Mouse (Mus musculus): ENCODE data around the gene Tmem132a.

The Tmem132a gene

DNA sequence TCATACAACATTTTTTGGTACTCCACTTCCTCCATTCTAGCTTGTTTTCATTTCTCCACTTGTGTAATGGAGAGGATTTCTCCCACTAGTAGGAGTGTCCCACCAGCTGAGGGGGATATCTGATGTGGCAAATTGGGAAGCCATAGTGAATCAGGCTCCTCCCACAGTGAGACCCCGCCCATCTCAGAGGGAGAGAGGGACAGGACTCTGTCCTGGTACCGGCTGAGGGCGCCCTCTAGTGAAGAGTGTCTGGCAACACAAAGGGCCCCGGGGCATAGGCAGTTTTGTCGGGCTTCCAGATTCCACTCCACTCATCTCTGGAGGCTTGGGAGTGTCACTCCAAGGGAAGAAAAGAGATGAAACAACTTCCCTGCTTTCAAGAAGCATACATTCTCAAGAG is 38.3 kb downstream of the Tmem132a start:
- peak in 1 of 2 experiments; percentile 52 for DNase-seq (ENCODE audit: low spot score in 2 of 2)

DNA sequence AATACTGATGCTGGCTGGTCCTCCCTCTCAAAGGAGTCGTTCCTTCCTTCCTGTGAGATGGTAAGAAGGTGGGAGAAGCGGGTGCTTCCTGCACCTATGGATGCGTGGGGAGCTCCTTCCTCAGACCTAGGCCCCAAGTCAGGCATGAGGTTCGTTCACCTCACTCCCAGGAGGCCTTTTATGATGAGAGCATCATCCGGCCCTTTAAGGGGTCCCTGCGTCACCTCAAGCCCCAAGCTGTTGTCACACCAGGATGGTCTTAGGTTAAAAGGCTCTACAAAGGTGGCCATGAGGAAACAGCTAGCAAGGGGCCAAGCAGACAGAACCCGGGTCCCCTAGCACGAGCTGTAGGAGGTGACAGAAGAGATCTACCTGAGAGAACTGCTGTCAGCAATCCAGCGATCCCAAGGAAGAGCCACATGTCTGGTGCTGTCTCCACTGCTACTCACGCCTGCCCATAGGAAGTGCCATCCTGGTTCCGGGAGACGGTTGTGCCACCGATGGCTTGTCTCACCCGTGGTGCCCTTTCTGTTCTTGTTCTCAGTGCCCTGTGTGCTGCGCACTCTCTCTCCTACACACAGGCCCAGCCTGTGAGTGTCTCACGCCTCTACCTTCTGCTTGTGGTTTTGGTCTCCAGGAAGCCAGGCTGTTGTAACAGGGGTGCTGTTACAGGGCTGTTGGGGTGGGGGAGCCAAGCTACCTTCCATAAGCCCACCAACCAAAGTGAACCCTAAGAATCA is 40.1 kb downstream of the Tmem132a start, which contains the start of gene Cd6:
Cd6 (minus strand) TSS at position 623 of the 740 bp plus-strand sequence.
- DNase-seq (ENCODE audit: low spot score in 2 of 2): no peak

DNA sequence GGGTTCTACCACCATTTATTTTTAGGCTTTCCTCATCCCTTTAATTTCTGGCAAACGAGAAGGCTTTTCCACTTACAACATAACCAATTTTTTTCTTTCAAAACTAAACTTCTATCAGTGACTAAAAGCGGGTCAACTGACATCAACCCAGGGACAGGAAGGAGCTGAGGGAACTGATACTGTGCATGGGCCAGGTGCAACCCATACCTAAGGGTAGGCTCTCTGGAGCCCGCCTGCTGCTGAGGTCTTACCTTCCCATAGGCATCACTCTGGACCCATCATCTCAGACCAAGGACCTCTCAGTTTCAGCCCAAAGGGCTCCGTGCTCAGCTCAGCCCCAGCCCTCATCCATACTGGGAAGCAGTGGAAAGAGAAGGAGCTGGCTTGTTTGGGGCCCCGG is 41.4 kb downstream of the Tmem132a start:
- no peak for DNase-seq (ENCODE audit: low spot score in 2 of 2)

DNA sequence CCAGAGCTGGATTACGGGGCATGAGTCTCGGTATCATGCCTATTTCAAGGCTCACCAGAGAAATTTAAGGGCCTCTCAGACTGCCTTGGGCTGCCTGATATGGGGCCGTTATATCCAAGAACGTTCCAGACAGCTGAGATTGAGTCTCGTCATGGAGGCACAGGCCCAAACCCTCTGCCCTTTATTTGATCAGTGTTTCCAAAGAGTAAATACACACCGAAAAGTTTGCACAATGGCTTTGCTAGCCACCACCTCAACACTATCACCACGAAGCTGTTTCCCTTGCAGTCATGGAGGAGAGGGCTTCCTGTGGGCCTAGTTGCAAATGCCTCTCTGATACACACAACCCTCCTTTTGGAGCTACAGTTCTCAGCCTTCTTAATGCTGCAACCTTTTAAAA is 45.7 kb downstream of the Tmem132a start:
- DNase-seq (ENCODE audit: low spot score in 2 of 2): no peak

DNA sequence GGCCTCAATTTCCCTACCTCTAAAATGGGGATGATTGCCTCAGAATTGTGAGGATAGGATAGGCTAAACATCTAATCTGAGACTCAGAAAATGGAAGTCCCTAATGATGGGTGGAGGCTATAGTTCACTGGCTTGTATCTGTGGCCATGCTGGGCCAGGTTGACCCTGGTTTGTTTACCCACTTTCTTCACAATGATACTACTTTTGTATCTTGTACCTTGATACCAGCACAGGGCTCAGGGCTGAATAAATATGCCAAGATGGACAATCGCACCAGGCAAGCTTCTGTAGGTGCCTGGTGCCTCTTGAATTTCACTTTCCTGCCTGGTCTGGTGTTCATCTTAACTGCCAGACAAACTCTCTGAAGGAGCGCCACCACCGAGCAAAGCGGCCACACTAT is 47.2 kb downstream of the Tmem132a start:
- DNase-seq (ENCODE audit: low spot score in 2 of 2): no peak

DNA sequence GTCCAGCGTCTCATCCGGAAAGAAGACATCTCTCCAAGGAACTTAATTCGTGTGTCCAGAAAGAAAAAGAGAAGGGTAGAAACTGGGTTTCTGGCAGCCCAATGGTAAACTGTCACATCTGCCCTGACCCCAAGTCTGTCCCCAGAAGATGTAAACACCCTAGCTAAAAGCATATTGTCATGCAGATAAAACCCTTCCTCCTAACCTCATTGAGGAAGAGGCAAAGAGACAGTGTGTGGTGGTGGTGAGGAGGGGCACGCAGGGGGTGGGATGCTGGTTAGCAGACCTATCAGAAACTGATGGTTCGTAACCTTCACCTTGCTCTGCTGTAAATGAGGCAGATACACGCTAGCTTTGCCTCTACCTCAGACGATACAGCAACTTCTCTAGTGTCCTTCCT is 48.4 kb downstream of the Tmem132a start:
- DNase-seq (ENCODE audit: low spot score in 2 of 2): no peak

DNA sequence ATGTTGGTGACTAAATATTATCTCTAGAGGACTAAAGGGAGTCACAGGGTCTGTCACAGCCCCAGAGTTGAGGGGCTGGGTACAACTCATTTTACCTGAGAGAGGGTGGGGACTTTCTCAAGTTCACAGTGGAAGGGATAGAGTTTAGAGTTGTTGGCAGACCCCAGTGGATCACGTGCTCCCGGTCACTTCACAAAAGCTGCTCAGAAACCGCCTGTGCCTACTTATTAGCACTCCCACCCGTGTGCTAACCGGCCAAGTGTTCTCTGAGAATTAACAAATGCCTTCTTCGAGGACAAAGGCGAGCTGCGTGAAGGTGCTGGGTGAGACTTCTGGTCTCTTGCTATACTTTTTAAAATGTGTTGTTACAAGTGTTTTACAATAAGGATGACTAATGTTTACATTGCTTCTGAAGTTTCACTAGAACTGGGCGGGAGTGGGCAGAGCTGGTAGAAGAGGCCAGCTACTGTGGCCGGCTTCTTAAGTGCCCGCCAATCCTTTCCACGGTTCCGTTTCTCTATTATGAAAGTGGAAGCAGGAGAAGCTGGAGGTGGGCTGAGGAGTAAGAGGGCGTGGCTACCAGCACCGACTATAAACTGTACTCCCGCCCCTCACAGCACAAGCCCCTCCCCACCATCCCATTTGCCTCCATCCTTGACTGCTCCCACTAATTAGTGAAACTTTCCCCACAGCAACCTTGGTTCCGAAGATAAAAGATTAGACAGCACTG is 51.4 kb downstream of the Tmem132a start:
- no peak for DNase-seq (ENCODE audit: low spot score in 2 of 2)

DNA sequence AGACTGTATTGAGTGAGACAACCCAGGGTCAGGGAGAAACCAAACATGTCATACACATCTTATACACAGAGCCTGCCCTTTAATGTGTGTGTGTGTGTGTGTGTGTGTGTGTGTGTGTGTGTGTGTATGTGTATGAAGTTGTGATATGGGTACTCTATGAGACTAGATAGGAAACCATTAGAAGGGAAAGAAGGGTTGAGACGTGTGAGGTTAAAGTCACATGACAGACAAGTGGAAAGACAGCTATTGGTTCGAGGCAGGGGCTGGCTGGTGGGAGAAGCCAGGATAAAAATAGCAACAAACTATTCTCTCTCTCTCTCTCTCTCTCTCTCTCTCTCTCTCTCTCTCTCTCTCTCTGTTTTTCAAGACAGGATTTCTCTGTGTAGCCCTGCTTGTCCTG is 53.3 kb downstream of the Tmem132a start:
- no peak for DNase-seq (ENCODE audit: low spot score in 2 of 2)

DNA sequence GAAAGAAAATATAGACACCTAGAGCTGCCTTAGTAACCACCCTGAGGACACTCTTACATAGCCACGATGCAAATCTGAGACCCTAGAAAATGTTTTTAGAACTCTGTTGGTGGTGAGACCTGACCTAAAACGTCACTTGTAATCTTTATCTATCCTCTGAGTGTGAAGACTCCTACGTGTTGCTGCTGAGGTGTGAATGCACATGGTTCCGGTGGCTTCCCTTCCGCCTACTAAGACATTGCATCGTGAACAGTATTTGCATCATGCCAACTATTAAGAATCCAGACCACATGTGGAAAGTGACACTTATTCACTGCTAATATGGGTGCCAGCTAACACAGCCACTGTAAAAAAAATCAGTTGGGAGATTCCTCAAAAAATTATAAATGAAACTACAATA is 53.9 kb downstream of the Tmem132a start:
- DNase-seq (ENCODE audit: low spot score in 2 of 2): no peak

DNA sequence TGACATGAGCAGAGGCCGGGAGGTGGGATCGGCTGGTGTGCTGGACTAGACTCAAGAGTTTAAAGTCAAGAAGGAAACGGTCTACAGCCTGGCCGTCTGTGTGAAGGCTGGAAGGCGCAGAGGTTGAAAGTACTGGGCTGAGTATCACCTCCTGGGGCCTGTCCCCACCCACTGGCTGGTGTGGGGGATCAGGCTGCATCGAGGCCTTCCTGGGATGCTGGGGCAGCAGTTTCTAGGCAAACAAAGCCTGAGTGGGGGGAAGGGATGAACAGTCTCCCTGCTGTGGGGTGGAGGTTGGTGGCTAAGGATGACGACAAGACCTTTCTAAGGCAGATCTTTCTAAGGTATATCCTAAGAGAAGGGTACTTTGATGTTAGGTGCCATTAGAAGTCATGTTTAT is 55.8 kb downstream of the Tmem132a start:
- no peak for DNase-seq (ENCODE audit: low spot score in 2 of 2)

DNA sequence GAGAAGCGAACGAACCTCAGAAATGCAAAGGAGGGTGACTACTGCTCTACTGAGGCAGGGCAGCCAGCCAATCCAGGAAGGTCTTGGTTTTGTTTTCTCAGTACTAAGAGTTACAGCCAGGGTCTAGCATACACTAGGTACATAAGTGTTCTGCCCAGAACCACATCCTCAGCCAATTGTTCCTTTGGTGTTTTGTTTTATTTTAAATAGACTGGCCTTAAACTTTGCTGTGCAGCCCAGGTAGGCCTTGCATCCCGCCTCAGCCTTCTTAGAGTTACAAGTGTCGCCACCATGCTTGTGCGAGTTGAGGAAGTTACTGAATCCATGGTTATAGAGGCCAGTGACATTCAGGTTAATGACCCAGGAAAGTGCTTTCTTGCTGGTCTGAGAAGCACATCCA is 56.7 kb downstream of the Tmem132a start:
- no peak for DNase-seq (ENCODE audit: low spot score in 2 of 2)

DNA sequence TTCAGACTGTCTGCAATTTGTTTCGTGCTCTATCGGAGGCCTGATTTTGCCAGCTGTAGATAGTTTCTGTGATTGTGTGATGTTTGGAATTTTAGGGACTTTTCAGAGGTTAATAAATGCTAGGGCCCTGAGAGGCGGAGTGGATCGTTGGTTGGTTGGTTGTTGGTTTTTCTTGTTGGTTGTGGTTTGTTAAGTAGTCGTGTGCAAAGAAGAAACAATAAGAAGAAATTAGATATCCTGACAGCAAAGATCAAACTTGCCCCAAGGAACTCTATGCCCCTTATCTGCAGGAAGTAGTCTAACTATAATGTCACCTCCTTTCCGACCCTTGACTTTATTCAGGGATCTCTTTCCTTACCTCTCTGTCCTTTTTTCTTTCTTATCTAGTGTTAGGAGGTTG is 58.3 kb downstream of the Tmem132a start:
- no peak for DNase-seq (ENCODE audit: low spot score in 2 of 2)

DNA sequence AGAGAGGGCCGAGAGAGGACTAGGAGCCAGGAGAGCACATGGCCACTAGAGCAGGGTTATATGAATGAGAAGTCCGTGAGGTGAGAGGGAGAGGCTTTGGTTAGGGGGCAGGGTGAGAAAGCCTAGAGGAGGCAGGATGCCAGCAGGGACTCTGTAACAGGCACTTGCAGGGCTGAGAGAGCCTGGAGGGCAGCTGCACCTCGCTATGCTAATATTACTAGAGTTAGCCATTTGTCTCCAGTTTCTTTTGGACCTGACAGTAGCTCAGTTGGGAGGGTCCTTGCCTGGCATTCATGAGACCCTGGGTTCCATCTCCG is 59.6 kb downstream of the Tmem132a start:
- DNase-seq (ENCODE audit: low spot score in 2 of 2): no peak

DNA sequence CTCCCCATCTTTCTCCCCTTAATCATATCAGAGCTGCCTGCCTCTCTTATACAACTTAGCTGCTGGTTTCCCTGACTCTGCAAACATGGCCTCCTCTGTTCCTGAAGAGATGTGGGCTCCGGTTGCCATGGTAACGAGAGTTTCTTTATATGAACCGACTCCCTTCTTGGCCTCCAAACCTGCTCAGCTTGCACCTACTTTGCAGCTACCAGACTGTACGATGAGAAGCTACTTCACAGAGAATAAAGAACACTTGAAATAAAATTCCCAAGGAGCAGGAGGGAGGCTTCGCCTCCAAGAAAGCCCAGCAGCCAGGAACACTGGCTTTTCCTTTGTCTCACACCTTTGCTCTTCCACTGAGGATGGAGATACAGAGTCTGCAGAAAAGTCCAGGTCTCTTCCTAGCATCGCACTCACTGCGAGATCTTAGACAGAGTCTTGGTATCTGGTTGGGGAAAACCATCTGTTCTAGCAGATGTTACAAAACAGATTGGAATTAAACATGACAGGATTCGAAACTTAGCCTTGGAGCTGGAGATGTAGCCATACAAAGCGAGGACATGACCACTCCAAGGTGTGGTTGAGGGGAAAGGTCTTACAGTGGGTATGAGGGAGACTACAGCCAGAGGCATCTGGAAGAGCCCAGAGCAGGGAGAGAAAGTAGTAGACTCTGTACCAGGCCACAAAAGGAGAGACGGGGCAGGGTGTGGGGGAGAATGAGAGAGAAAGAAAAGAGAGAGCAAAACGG is 60.1 kb downstream of the Tmem132a start:
- peak; percentile 77 to 87 for DNase-seq (ENCODE audit: low spot score in 2 of 2)

DNA sequence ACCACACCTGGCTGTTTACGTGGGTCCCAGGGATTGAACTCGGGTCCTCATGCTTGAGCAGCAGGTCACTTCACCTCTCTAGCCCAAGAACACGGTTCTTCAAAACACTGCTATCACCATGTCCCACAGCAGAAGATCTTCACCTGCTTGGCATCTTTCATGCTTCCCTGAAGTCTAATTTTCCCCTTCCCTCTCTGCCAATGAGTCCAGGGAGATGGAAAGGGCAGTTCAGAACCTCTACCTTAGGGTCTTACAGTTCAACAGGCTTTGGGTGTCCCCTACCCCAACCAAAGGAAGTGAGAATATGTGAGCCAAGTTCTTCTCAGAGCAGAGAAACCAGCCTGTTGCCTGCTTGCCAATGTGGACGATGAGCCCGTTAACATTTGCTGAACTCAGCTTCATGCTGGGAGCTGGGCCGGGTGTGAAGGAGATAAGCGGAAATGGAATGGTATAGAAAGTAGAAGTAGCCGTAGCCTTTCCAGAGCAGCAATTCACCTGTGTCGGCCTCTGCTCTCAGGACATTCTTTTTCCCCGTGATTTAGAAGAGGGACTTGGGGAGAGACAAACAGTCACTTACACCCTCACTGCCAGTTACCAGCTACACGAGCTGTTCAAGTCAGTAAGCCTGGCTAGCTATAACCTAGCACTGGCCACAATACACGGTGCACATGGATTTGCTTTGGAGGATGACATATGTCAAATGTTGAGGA is 61.1 kb downstream of the Tmem132a start:
- DNase-seq (ENCODE audit: low spot score in 2 of 2): no peak
